Mouse (Mus musculus) neural tube, embryonic 13.5 days (tissue): ENCODE measurements around the gene Lyzl4. TPM values are rescaled to one million over a fixed set of nuclear protein-coding genes. Genes with fewer than 3 reads are reported as not detected.

Source experiments
- ATAC-seq: fragments of 200-750 bp; cut with Nextera tagmentation; 2 replicates; pipeline ENCODE4 v1.8.0; 2017; ENCODE audit warnings: low read depth, mild to moderate bottlenecking, moderate TSS enrichment, moderate library complexity
- H3K27ac ChIP-seq: fragments of 300-500 bp; sonication (generic); replicated peaks from 2 replicates; pipeline ENCODE4 v1.5.1; 2015; ENCODE audit warnings: moderate library complexity, mild to moderate bottlenecking, inconsistent platforms
- H3K27me3 ChIP-seq: fragments of 300-500 bp; sonication (generic); 2 replicates; pipeline ENCODE4 v1.6.1; 2015; ENCODE audit warnings: mild to moderate bottlenecking, inconsistent platforms
- H3K36me3 ChIP-seq: fragments of 300-500 bp; sonication (generic); 2 replicates; pipeline ENCODE4 v1.6.1; 2015; ENCODE audit warnings: mild to moderate bottlenecking, inconsistent platforms
- H3K4me1 ChIP-seq: fragments of 300-500 bp; sonication (generic); replicated peaks from 2 replicates; pipeline ENCODE4 v1.6.1; 2015; ENCODE audit warnings: inconsistent platforms
- H3K4me2 ChIP-seq: fragments of 300-500 bp; sonication (generic); 2 replicates; pipeline ENCODE4 v1.6.1; 2015; ENCODE audit warnings: inconsistent platforms, mild to moderate bottlenecking, moderate library complexity
- H3K4me3 ChIP-seq: fragments of 300-500 bp; sonication (generic); 2 replicates; pipeline ENCODE4 v1.5.1; 2015; ENCODE audit warnings: mild to moderate bottlenecking, inconsistent platforms
- H3K9ac ChIP-seq: fragments of 300-500 bp; sonication (generic); 2 replicates; pipeline ENCODE4 v1.6.1; 2015; ENCODE audit warnings: moderate library complexity, mild to moderate bottlenecking, inconsistent platforms
- H3K9me3 ChIP-seq: fragments of 300-500 bp; sonication (generic); 2 replicates; pipeline ENCODE4 v1.6.1; 2016; ENCODE audit warnings: inconsistent platforms
- WGBS: fragments of 180-500 bp; shearing (Covaris S2); methylation state at CpG from one replicate; pipeline ENCODE4 v1.1.7; 2015; 5-methylcytosine and 5-hydroxymethylcytosine counted together
- polyA plus RNA-seq: library from polyadenylated mRNA; unstranded; fragments of >200 nt; fragmentation: Nextera tagmentation; extraction: Ambion mirVana; gene quantifications from 2 replicates; pipeline ENCODE4 v1.2.1, GENCODE M21; 2015

Gene Lyzl4
- polyA plus RNA-seq, 1 experiment from 2014 or later = not detected

- H3K27ac ChIP-seq = no peak overlapping the region
- no peaks in the 10 kb centered on the region for H3K36me3 ChIP-seq
- H3K27me3 ChIP-seq = no peaks in the 10 kb centered on the region
- H3K9ac ChIP-seq = no peak overlapping the region
- no peak overlapping the region for H3K4me3 ChIP-seq
- ATAC-seq = no peak
- H3K4me1 ChIP-seq = no peaks in the 10 kb centered on the region
- WGBS = 76% methylated on average over 13 of the region's 13 CpGs
- H3K4me2 ChIP-seq = no peak overlapping the region
- H3K9me3 ChIP-seq = no peaks in the 10 kb centered on the region
Observed at GRCm38 (mm10) chr9:121592948-121593550, 48.8 kb downstream of the Lyzl4 start.

- H3K9ac ChIP-seq = no peak overlapping the region
- WGBS = 75% methylated on average over 2 of the region's 2 CpGs
- no peak overlapping the region for H3K4me2 ChIP-seq
- no peaks in the 10 kb centered on the region for H3K9me3 ChIP-seq
- H3K27me3 ChIP-seq = no peaks in the 10 kb centered on the region
- H3K4me3 ChIP-seq = no peak overlapping the region
- no peaks in the 10 kb centered on the region for H3K4me1 ChIP-seq
- no peak overlapping the region for H3K27ac ChIP-seq
- H3K36me3 ChIP-seq = no peaks in the 10 kb centered on the region
- no peak for ATAC-seq
Observed at GRCm38 (mm10) chr9:121589533-121589932, 52.4 kb downstream of the Lyzl4 start.

GRCm38 (mm10) chr9:121574380-121574779 is 67.5 kb downstream of the Lyzl4 start:
- Histone ChIP-seq H3K27ac (no peak overlapping the region), H3K36me3 (no peaks in the 10 kb centered on the region)
- WGBS = 79% methylated on average over 5 of the region's 5 CpGs

GRCm38 (mm10) chr9:121568451-121568850 is 73.4 kb downstream of the Lyzl4 start:
- H3K4me2 ChIP-seq = no peak overlapping the region
- H3K9me3 ChIP-seq = 0 out of 2 replicates have a peak, but pooled peaks cover 6% of the 10 kb centered on the region
- H3K27me3 ChIP-seq = no peaks in the 10 kb centered on the region
- 0 out of 2 replicates have a peak, but pooled peaks cover 3% of the 10 kb centered on the region for H3K4me1 ChIP-seq
- ATAC-seq = no peak
- no peak overlapping the region for H3K4me3 ChIP-seq
- no peak overlapping the region for H3K27ac ChIP-seq
- 2% methylated on average over 1 of the region's 1 CpGs for WGBS
- H3K9ac ChIP-seq = no peak overlapping the region
- no peaks in the 10 kb centered on the region for H3K36me3 ChIP-seq

More at GRCm38 (mm10) chr9:121574380-121574779, 67.5 kb downstream of the Lyzl4 start:
- Histone ChIP-seq H3K4me1 (no peaks in the 10 kb centered on the region), H3K9me3 (peaks cover 10% of the 10 kb centered on the region; the same call in 1 of the 2 replicates), H3K4me3 (no peak overlapping the region), H3K9ac (no peak overlapping the region), H3K27me3 (no peaks in the 10 kb centered on the region), H3K4me2 (no peak overlapping the region)
- ATAC-seq = no peak

GRCm38 (mm10) chr9:121566387-121566786 is 75.5 kb downstream of the Lyzl4 start:
- no peaks in the 10 kb centered on the region for H3K27me3 ChIP-seq
- ATAC-seq = no peak
- 88% methylated on average over 7 of the region's 7 CpGs for WGBS
- H3K4me3 ChIP-seq = no peak overlapping the region
- H3K4me1 ChIP-seq = 0 out of 2 replicates have a peak, but pooled peaks cover 3% of the 10 kb centered on the region
- H3K4me2 ChIP-seq = no peak overlapping the region
- no peak overlapping the region for H3K27ac ChIP-seq
- H3K36me3 ChIP-seq = no peaks in the 10 kb centered on the region
- 0 out of 2 replicates have a peak, but pooled peaks cover 6% of the 10 kb centered on the region for H3K9me3 ChIP-seq
- H3K9ac ChIP-seq = no peak overlapping the region

- WGBS = 89% methylated on average over 7 of the region's 7 CpGs
- no peaks in the 10 kb centered on the region for H3K36me3 ChIP-seq
- H3K9me3 ChIP-seq = no peaks in the 10 kb centered on the region
- ATAC-seq = no peak
- H3K4me3 ChIP-seq = no peak overlapping the region
- H3K27me3 ChIP-seq = no peaks in the 10 kb centered on the region
- H3K4me2 ChIP-seq = no peak overlapping the region
- H3K27ac ChIP-seq = no peak overlapping the region
- no peaks in the 10 kb centered on the region for H3K4me1 ChIP-seq
- no peak overlapping the region for H3K9ac ChIP-seq
Observed at GRCm38 (mm10) chr9:121563276-121563675, 78.6 kb downstream of the Lyzl4 start.

- WGBS = 74% methylated on average over 7 of the region's 7 CpGs
- ATAC-seq = no peak
Observed at GRCm38 (mm10) chr9:121560515-121560914, 81.4 kb downstream of the Lyzl4 start.

GRCm38 (mm10) chr9:121558167-121558566 is 83.7 kb downstream of the Lyzl4 start:
- H3K9me3 ChIP-seq = no peaks in the 10 kb centered on the region
- H3K4me1 ChIP-seq = peaks cover 13% of the 10 kb centered on the region
- no peak overlapping the region for H3K4me2 ChIP-seq
- H3K36me3 ChIP-seq = no peaks in the 10 kb centered on the region
- no peaks in the 10 kb centered on the region for H3K27me3 ChIP-seq
- WGBS = 80% methylated on average over 6 of the region's 6 CpGs
- no peak overlapping the region for H3K4me3 ChIP-seq
- H3K27ac ChIP-seq = no peak overlapping the region
- H3K9ac ChIP-seq = no peak overlapping the region
- no peak for ATAC-seq

More at GRCm38 (mm10) chr9:121560515-121560914, 81.4 kb downstream of the Lyzl4 start:
- Histone ChIP-seq H3K9me3 (no peaks in the 10 kb centered on the region), H3K36me3 (no peaks in the 10 kb centered on the region), H3K27ac (no peak overlapping the region), H3K27me3 (no peaks in the 10 kb centered on the region), H3K4me1 (peaks cover 6% of the 10 kb centered on the region), H3K4me3 (no peak overlapping the region), H3K9ac (no peak overlapping the region), H3K4me2 (no peak overlapping the region)

- no peak overlapping the region for H3K27ac ChIP-seq
- H3K4me1 ChIP-seq = peaks cover 13% of the 10 kb centered on the region
- no peak overlapping the region for H3K4me3 ChIP-seq
- H3K4me2 ChIP-seq = no peak overlapping the region
- no peaks in the 10 kb centered on the region for H3K9me3 ChIP-seq
- 78% methylated on average over 5 of the region's 5 CpGs for WGBS
- H3K27me3 ChIP-seq = no peaks in the 10 kb centered on the region
- ATAC-seq = no peak
- H3K9ac ChIP-seq = no peak overlapping the region
- H3K36me3 ChIP-seq = no peaks in the 10 kb centered on the region
Observed at GRCm38 (mm10) chr9:121556913-121557312, 85.0 kb downstream of the Lyzl4 start.

- no peak overlapping the region for H3K4me2 ChIP-seq
Observed at GRCm38 (mm10) chr9:121555395-121556000, 86.4 kb downstream of the Lyzl4 start.

GRCm38 (mm10) chr9:121553643-121554042 is 88.3 kb downstream of the Lyzl4 start:
- Histone ChIP-seq H3K27ac (no peak overlapping the region), H3K4me2 (no peak overlapping the region), H3K9me3 (no peaks in the 10 kb centered on the region), H3K27me3 (no peaks in the 10 kb centered on the region), H3K9ac (no peak overlapping the region), H3K4me3 (no peak overlapping the region), H3K36me3 (no peaks in the 10 kb centered on the region), H3K4me1 (peaks cover 13% of the 10 kb centered on the region)
- WGBS = 72% methylated on average over 4 of the region's 4 CpGs
- no peak for ATAC-seq

More at GRCm38 (mm10) chr9:121555395-121556000, 86.4 kb downstream of the Lyzl4 start:
- no peaks in the 10 kb centered on the region for H3K36me3 ChIP-seq
- ATAC-seq = no peak
- no peak overlapping the region for H3K4me3 ChIP-seq
- no peaks in the 10 kb centered on the region for H3K27me3 ChIP-seq
- H3K9me3 ChIP-seq = no peaks in the 10 kb centered on the region
- 0 out of 2 replicates have a peak overlapping the region, but pooled peaks have one; percentile 33 for H3K27ac ChIP-seq
- peaks cover 13% of the 10 kb centered on the region for H3K4me1 ChIP-seq
- 68% methylated on average over 9 of the region's 9 CpGs for WGBS
- H3K9ac ChIP-seq = no peak overlapping the region

- no peak for ATAC-seq
- Histone ChIP-seq H3K9ac (no peak overlapping the region), H3K4me3 (no peak overlapping the region), H3K9me3 (no peaks in the 10 kb centered on the region), H3K4me2 (no peak overlapping the region), H3K27ac (0 out of 2 replicates have a peak overlapping the region, but pooled peaks have one; percentile 52), H3K27me3 (no peaks in the 10 kb centered on the region), H3K36me3 (no peaks in the 10 kb centered on the region), H3K4me1 (peaks cover 5% of the 10 kb centered on the region)
- WGBS = 60% methylated on average over 5 of the region's 5 CpGs
Observed at GRCm38 (mm10) chr9:121550327-121550771, 91.5 kb downstream of the Lyzl4 start.
